Mouse (Mus musculus) lung, postnatal 0 days (tissue): Measurements from ENCODE around the gene Vmn1r111.
"Not testable (repeated sequence)": the region's sequence is repeated elsewhere in the genome, so short reads cannot be mapped to it uniquely, and the experiment has no call there.

Source experiments
- CTCF ChIP-seq: IDR thresholded peaks from 2 replicates; pipeline ENCODE4 v1.5.1; 2016; ENCODE audit warnings: antibody characterized with exemption, mild to moderate bottlenecking
- EP300 ChIP-seq: IDR thresholded peaks from 2 replicates; pipeline ENCODE4 v1.6.1; 2016; ENCODE audit warnings: antibody characterized with exemption, mild to moderate bottlenecking, control low read depth

GRCm38 (mm10) chr7:20668618-20669017 is 34.4 kb downstream of the Vmn1r111 start, which contains the start of gene Vmn1r107:
- TF ChIP-seq CTCF, EP300: not testable (repeated sequence)
